Mouse (Mus musculus): Measurements from ENCODE around the gene Cdk4. TPM values are rescaled to one million over a fixed set of nuclear protein-coding genes. Genes with fewer than 3 reads are reported as not detected.

Gene Cdk4
- polyA plus RNA-seq, 2 experiments: 221 to 519 TPM

- Histone ChIP-seq H3K9me3 (ENCODE audit: control insufficient read depth, low read length) (no peaks in the 10 kb centered on the region), H3K4me3 (ENCODE audit: insufficient read depth in 1 of 2, low read depth in 2 of 2, low read length in 2 of 2) (peak overlapping the region; percentile 60 to 66), H3K27me3 (ENCODE audit: control insufficient read depth, insufficient read depth, low read length) (peaks cover 20% of the 10 kb centered on the region), H3K27ac (no peak overlapping the region), H3K4me1 (replicated peaks; ENCODE audit: control insufficient read depth in 2 of 2, insufficient read depth in 2 of 2, low read length in 1 of 2) (peaks cover 0 to 7% of the 10 kb centered on the region in 2 experiments; a peak in 3 of 4 replicates), H3K9ac (replicated peaks) (peak overlapping the region; percentile 50), H3K4me2 (ENCODE audit: low read depth) (peak overlapping the region; percentile 89), H3K36me3 (replicated peaks; ENCODE audit: control insufficient read depth, insufficient read depth, low read depth) (no peaks in the 10 kb centered on the region; the same call in 1 of the 2 replicates)
- TF ChIP-seq EP300 (IDR thresholded peaks at IDR 0.05; ENCODE audit: low read depth): no peak
- no peak for TF ChIP-seq CTCF (IDR thresholded peaks at IDR 0.05; ENCODE audit: low read depth)
- WGBS (ENCODE audit: insufficient replicate concordance): 3% methylated on average over 20 of the region's 20 CpGs
- ATAC-seq (ENCODE audit: insufficient read depth): no peak
- DNase-seq (ENCODE audit: low read depth in 3 of 3, low spot score in 3 of 3): no peak
Observed at GRCm38 (mm10) chr10:127040569-127041214, 22.6 kb upstream of the Cdk4 start.

GRCm38 (mm10) chr10:127041274-127041766, 22.0 kb upstream of the Cdk4 start, which contains the start of the genes Mettl1 and Eef1akmt3:
Mettl1 (plus strand) TSS chr10:127041414.
Eef1akmt3 (minus strand) TSS chr10:127041513.
- Histone ChIP-seq H3K27me3 (ENCODE audit: control insufficient read depth, insufficient read depth, low read length) (peaks cover 20% of the 10 kb centered on the region), H3K9me3 (ENCODE audit: control insufficient read depth, low read length) (no peaks in the 10 kb centered on the region), H3K36me3 (replicated peaks; ENCODE audit: control insufficient read depth, insufficient read depth, low read depth) (no peaks in the 10 kb centered on the region; the same call in 1 of the 2 replicates), H3K4me3 (ENCODE audit: insufficient read depth in 1 of 2, low read depth in 2 of 2, low read length in 2 of 2) (peak within 1 kb of the TSS; percentile 60 to 66), H3K9ac (replicated peaks) (peak within 1 kb of the TSS; percentile 50), H3K27ac (no peak within 1 kb of the TSS), H3K4me2 (ENCODE audit: low read depth) (peak within 1 kb of the TSS; percentile 89), H3K4me1 (replicated peaks; ENCODE audit: control insufficient read depth in 2 of 2, insufficient read depth in 2 of 2, low read length in 1 of 2) (peaks cover 0 to 7% of the 10 kb centered on the region in 2 experiments; a peak in 3 of 4 replicates)
- ATAC-seq (ENCODE audit: insufficient read depth): peak; percentile 25
- DNase-seq (ENCODE audit: low read depth in 3 of 3, low spot score in 3 of 3): no peak
- 0% methylated on average over 28 of the region's 28 CpGs for WGBS (ENCODE audit: insufficient replicate concordance)
- TF ChIP-seq CTCF (IDR thresholded peaks at IDR 0.05; ENCODE audit: low read depth) (no peak), EP300 (IDR thresholded peaks at IDR 0.05; ENCODE audit: low read depth) (no peak)

- peaks cover 0 to 7% of the 10 kb centered on the region in 2 experiments; a peak in 3 of 4 replicates for H3K4me1 ChIP-seq (replicated peaks; ENCODE audit: control insufficient read depth in 2 of 2, insufficient read depth in 2 of 2, low read length in 1 of 2)
- peak overlapping the region; percentile 89 for H3K4me2 ChIP-seq (ENCODE audit: low read depth)
- H3K27me3 ChIP-seq (ENCODE audit: control insufficient read depth, insufficient read depth, low read length): peaks cover 20% of the 10 kb centered on the region
- no peak overlapping the region for H3K27ac ChIP-seq
- no peaks in the 10 kb centered on the region; the same call in 1 of the 2 replicates for H3K36me3 ChIP-seq (replicated peaks; ENCODE audit: control insufficient read depth, insufficient read depth, low read depth)
- no peaks in the 10 kb centered on the region for H3K9me3 ChIP-seq (ENCODE audit: control insufficient read depth, low read length)
- peak overlapping the region; percentile 60 to 66 for H3K4me3 ChIP-seq (ENCODE audit: insufficient read depth in 1 of 2, low read depth in 2 of 2, low read length in 2 of 2)
- under 1% methylated on average over 44 of the region's 44 CpGs for WGBS (ENCODE audit: insufficient replicate concordance)
- no peak for TF ChIP-seq EP300 (IDR thresholded peaks at IDR 0.05; ENCODE audit: low read depth)
- TF ChIP-seq CTCF (IDR thresholded peaks at IDR 0.05; ENCODE audit: low read depth): no peak
- peak overlapping the region; percentile 50 for H3K9ac ChIP-seq (replicated peaks)
- ATAC-seq (ENCODE audit: insufficient read depth) (peak; percentile 82), DNase-seq (ENCODE audit: low read depth in 3 of 3, low spot score in 3 of 3) (peak; percentile 54 to 60 (median 54))
Observed at GRCm38 (mm10) chr10:127041774-127042338, 21.5 kb upstream of the Cdk4 start.

- peaks cover 20% of the 10 kb centered on the region for H3K27me3 ChIP-seq (ENCODE audit: control insufficient read depth, insufficient read depth, low read length)
Observed at GRCm38 (mm10) chr10:127042468-127043115, 20.7 kb upstream of the Cdk4 start.

More at GRCm38 (mm10) chr10:127042468-127043115, 20.7 kb upstream of the Cdk4 start:
- H3K9ac ChIP-seq (replicated peaks): peak overlapping the region; percentile 14
- no peaks in the 10 kb centered on the region for H3K9me3 ChIP-seq (ENCODE audit: control insufficient read depth, low read length)
- peak overlapping the region; percentile 89 for H3K4me2 ChIP-seq (ENCODE audit: low read depth)
- no peak overlapping the region for H3K27ac ChIP-seq
- ATAC-seq (ENCODE audit: insufficient read depth) (no peak), DNase-seq (ENCODE audit: low read depth in 3 of 3, low spot score in 3 of 3) (no peak)
- 9% methylated on average over 5 of the region's 5 CpGs for WGBS (ENCODE audit: insufficient replicate concordance)
- H3K4me3 ChIP-seq (ENCODE audit: insufficient read depth in 1 of 2, low read depth in 2 of 2, low read length in 2 of 2): peak overlapping the region; percentile 60 to 66
- TF ChIP-seq EP300 (IDR thresholded peaks at IDR 0.05; ENCODE audit: low read depth) (no peak), CTCF (IDR thresholded peaks at IDR 0.05; ENCODE audit: low read depth) (no peak)
- no peaks in the 10 kb centered on the region; the same call in 1 of the 2 replicates for H3K36me3 ChIP-seq (replicated peaks; ENCODE audit: control insufficient read depth, insufficient read depth, low read depth)
- H3K4me1 ChIP-seq (replicated peaks; ENCODE audit: control insufficient read depth in 2 of 2, insufficient read depth in 2 of 2, low read length in 1 of 2): peaks cover 0 to 7% of the 10 kb centered on the region in 2 experiments; a peak in 3 of 4 replicates
